Mouse (Mus musculus) myocyte (in vitro differentiated cells): ENCODE results near the gene Rpp40.

Experiments used
- CEBPB ChIP-seq: IDR thresholded peaks from 2 replicates; pipeline ENCODE4 v1.6.1; 2011; ENCODE audit warnings: mild to moderate bottlenecking, moderate library complexity; ENCODE audit not compliant: poor library complexity, insufficient read depth, severe bottlenecking
- E2F4 ChIP-seq: IDR thresholded peaks from one replicate; pipeline ENCODE4 v1.6.1; 2011; ENCODE audit warnings: mild to moderate bottlenecking, control low read depth, moderate library complexity; ENCODE audit not compliant: insufficient read depth
- MAX ChIP-seq: IDR thresholded peaks from one replicate; pipeline ENCODE4 v1.6.1; 2011; ENCODE audit warnings: low read depth, mild to moderate bottlenecking, control low read depth
- MYOD1 ChIP-seq, 3 experiments: IDR thresholded peaks; one replicate each; pipeline ENCODE4 v1.6.1; 2011; ENCODE audit warnings: control low read depth in 2 of 3, low read depth in 2 of 3, mild to moderate bottlenecking in 2 of 3, moderate library complexity in 1 of 3; ENCODE audit not compliant: insufficient read length in 2 of 3, control insufficient read depth in 1 of 3
- MYOG ChIP-seq, 3 experiments: IDR thresholded peaks; one replicate each; pipeline ENCODE4 v1.6.1; 2011; ENCODE audit warnings: control low read depth in 2 of 3, low read depth in 2 of 3, mild to moderate bottlenecking in 2 of 3; ENCODE audit not compliant: insufficient read length in 2 of 3, control insufficient read depth in 1 of 3, insufficient read depth in 1 of 3
- POLR2A ChIP-seq: IDR thresholded peaks from one replicate; pipeline ENCODE4 v1.6.1; 2011; ENCODE audit warnings: low read depth, mild to moderate bottlenecking, control low read depth, moderate library complexity; ENCODE audit not compliant: insufficient read length
- POLR2AphosphoS2 ChIP-seq: IDR thresholded peaks from one replicate; pipeline ENCODE4 v1.6.1; 2011; ENCODE audit warnings: low read depth, control low read depth; ENCODE audit not compliant: insufficient read length
- REST ChIP-seq: IDR thresholded peaks from one replicate; pipeline ENCODE4 v1.6.1; 2011; ENCODE audit warnings: mild to moderate bottlenecking, control low read depth, moderate library complexity; ENCODE audit not compliant: insufficient read depth, insufficient read length
- TCF12 ChIP-seq: IDR thresholded peaks from one replicate; pipeline ENCODE4 v1.6.1; 2011; ENCODE audit warnings: mild to moderate bottlenecking, control low read depth; ENCODE audit not compliant: poor library complexity, insufficient read depth, severe bottlenecking
- TCF3 ChIP-seq: IDR thresholded peaks from one replicate; pipeline ENCODE4 v1.6.1; 2011; ENCODE audit warnings: low read depth, control low read depth; ENCODE audit not compliant: insufficient read length
- USF1 ChIP-seq: IDR thresholded peaks from one replicate; pipeline ENCODE4 v1.6.1; 2011; ENCODE audit warnings: low read depth, mild to moderate bottlenecking, control low read depth, moderate library complexity

DNA sequence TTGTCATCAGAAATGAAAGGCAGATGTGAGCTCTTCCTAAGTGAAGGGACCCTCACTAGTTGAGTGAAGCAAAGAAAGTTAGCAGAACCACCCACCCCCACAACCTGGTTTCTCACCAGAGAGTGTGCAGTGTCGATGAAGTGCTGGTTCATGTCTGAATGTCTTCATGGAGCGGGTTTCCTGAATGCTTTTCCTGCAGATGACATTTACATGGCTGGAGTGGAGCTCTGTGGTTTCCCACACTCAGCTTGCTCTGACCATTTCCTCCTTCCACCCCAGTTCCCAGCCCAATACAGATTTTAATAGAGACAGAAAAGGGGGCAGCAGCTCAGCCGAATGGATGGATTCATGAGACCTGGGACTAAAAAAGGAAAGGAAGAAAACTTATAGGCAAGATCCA, 13.3 kb downstream of the Rpp40 start:
- no peak for TF ChIP-seq MAX
- no peak for TF ChIP-seq CEBPB
- no peak for TF ChIP-seq POLR2AphosphoS2
- TF ChIP-seq POLR2A = no peak
- TF ChIP-seq MYOG (IDR thresholded peaks at IDR 0.05; ENCODE audit: control insufficient read depth in 1 of 3, insufficient read depth in 1 of 3, insufficient read length in 2 of 3, low read depth in 2 of 3) = no peak
- TF ChIP-seq E2F4 = no peak
- no peak for TF ChIP-seq REST
- TF ChIP-seq MYOD1 (IDR thresholded peaks at IDR 0.05; ENCODE audit: control insufficient read depth in 1 of 3, insufficient read length in 2 of 3, low read depth in 2 of 3) = no peak
- TF ChIP-seq USF1 = no peak
- no peak for TF ChIP-seq TCF12
- TF ChIP-seq TCF3 = no peak
